Mouse (Mus musculus) testis, adult 2 months (tissue): ENCODE measurements at regions not wholly inside any gene's neighbourhood (a gene's known extent, or its start where the extent isn't known, plus 50 kb on each side); places are given as distances from the start of the nearest gene placed in this dataset.

ENCODE experiments used
- H3K27ac ChIP-seq: fragments of 200-500 bp; 2 replicates; pipeline ENCODE4 v1.5.1; 2012; ENCODE audit warnings: low read depth, low read length; ENCODE audit not compliant: control insufficient read depth, insufficient read depth
- H3K27me3 ChIP-seq: fragments of 200-500 bp; 2 replicates; pipeline ENCODE4 v1.6.1; 2012; ENCODE audit warnings: mild to moderate bottlenecking, low read length, moderate library complexity; ENCODE audit not compliant: control insufficient read depth, insufficient read depth
- H3K36me3 ChIP-seq: fragments of 200-500 bp; 2 replicates; pipeline ENCODE4 v1.6.1; 2012; ENCODE audit warnings: mild to moderate bottlenecking, low read length; ENCODE audit not compliant: control insufficient read depth, insufficient read depth
- H3K4me1 ChIP-seq: fragments of 200-500 bp; 2 replicates; pipeline ENCODE4 v1.6.1; 2012; ENCODE audit warnings: low read length; ENCODE audit not compliant: control insufficient read depth, insufficient read depth
- H3K4me3 ChIP-seq: fragments of 200-500 bp; 2 replicates; pipeline ENCODE4 v1.5.1; 2012; ENCODE audit warnings: low read depth, mild to moderate bottlenecking, low read length, moderate library complexity, mixed read lengths; ENCODE audit not compliant: control insufficient read depth
- CTCF ChIP-seq: fragments of 200-500 bp; IDR thresholded peaks from 2 replicates; pipeline ENCODE4 v1.5.1; 2012; ENCODE audit warnings: low read depth, mild to moderate bottlenecking, inconsistent platforms, low read length, moderate library complexity; ENCODE audit not compliant: control insufficient read depth, insufficient read depth, insufficient replicate concordance
- POLR2A ChIP-seq: fragments of 200-500 bp; IDR thresholded peaks from 2 replicates; pipeline ENCODE4 v1.6.1; 2012; ENCODE audit warnings: low read depth, mild to moderate bottlenecking, inconsistent platforms, low read length, moderate library complexity; ENCODE audit not compliant: control insufficient read depth

GRCm38 (mm10) chr5:132826009-132826408 is 282.9 kb upstream of the Auts2 start:
- H3K4me1 ChIP-seq: no peaks in the 10 kb centered on the region
- no peak overlapping the region for H3K4me3 ChIP-seq
- TF ChIP-seq POLR2A (no peak), CTCF (no peak)
- H3K36me3 ChIP-seq: no peaks in the 10 kb centered on the region
- H3K27me3 ChIP-seq: no peaks in the 10 kb centered on the region
- H3K27ac ChIP-seq: no peak overlapping the region

GRCm38 (mm10) chr5:132817665-132818064 is 274.5 kb upstream of the Auts2 start:
- no peaks in the 10 kb centered on the region for H3K36me3 ChIP-seq
- H3K27me3 ChIP-seq: no peaks in the 10 kb centered on the region
- no peak overlapping the region for H3K27ac ChIP-seq
- H3K4me1 ChIP-seq: no peaks in the 10 kb centered on the region; the same call in none of the 2 replicates
- no peak overlapping the region for H3K4me3 ChIP-seq
- TF ChIP-seq POLR2A (no peak), CTCF (no peak)

DNA sequence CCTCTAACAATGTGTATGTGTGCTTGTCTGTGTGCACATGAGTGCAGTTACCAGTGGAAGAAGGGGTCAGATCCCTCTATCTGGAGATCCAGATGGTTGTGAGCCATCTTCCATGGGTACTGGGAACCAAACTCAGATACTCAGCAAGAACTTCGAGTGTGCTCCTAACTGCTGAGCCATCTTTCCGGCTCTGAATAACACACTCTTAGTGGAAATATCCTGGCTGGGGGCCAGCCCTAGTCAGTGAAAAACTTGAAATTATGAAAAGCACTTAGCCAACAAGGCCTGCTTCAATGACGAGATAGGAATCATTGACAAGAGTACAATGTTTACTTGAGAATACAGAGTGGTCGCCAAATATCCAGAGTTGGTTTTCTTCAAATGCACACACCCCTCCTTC is 266.0 kb upstream of the Auts2 start:
- H3K27me3 ChIP-seq: no peaks in the 10 kb centered on the region
- no peaks in the 10 kb centered on the region for H3K4me1 ChIP-seq
- H3K4me3 ChIP-seq: no peak overlapping the region
- H3K27ac ChIP-seq: no peak overlapping the region
- no peaks in the 10 kb centered on the region for H3K36me3 ChIP-seq
- TF ChIP-seq POLR2A (no peak), CTCF (no peak)

- Histone ChIP-seq H3K4me1 (no peaks in the 10 kb centered on the region), H3K27ac (no peak overlapping the region), H3K27me3 (no peaks in the 10 kb centered on the region), H3K4me3 (no peak overlapping the region), H3K36me3 (no peaks in the 10 kb centered on the region)
- TF ChIP-seq POLR2A (no peak), CTCF (no peak)
Observed at GRCm38 (mm10) chr5:132796061-132796460, 252.9 kb upstream of the Auts2 start.

DNA sequence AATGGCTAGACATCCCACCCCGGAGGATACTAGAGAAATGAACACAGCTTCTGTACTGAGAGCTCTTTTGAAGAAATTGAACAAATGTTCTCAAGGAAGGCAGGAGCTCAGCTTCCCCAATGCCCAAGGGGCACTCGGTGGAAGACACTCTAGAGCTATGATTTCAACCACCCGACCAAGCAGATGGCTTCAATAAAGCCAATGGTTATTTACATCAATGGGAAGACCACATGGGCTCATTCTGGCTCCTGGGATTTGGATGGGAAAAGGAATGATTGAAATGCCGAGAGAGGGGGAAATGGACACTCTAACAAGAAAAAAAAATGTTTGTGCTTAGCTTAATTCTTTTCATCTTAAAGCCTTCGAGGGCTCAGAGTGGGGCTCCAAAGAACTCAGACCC is 249.3 kb upstream of the Auts2 start:
- no peak for TF ChIP-seq POLR2A
- Histone ChIP-seq H3K4me3 (no peak overlapping the region), H3K4me1 (no peaks in the 10 kb centered on the region), H3K27ac (no peak overlapping the region), H3K36me3 (no peaks in the 10 kb centered on the region), H3K27me3 (no peaks in the 10 kb centered on the region)

- no peaks in the 10 kb centered on the region for H3K36me3 ChIP-seq
- no peaks in the 10 kb centered on the region for H3K27me3 ChIP-seq
- TF ChIP-seq POLR2A (no peak), CTCF (no peak)
- H3K27ac ChIP-seq: no peak overlapping the region
- H3K4me3 ChIP-seq: no peak overlapping the region
- no peaks in the 10 kb centered on the region for H3K4me1 ChIP-seq
Observed at GRCm38 (mm10) chr5:132785291-132785690, 242.1 kb upstream of the Auts2 start.

DNA sequence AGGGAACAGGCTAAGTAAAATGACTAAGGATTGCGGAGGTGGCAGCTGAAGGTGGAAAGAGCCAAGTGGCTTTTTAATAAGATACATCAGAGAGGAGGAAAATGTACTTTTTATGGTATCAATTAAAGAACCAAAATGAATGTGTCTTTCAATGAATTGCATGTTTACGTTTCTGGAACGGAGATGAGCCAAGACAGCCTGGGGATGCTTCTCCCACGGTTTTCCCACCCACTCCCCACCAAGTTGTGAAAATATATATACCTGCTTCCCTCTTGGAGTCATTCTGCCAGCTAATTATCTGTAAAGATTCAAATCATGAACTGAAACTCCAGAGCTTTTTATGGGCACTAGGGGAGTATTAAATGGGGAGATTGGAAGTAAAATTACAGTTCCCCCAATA is 241.6 kb upstream of the Auts2 start:
- TF ChIP-seq POLR2A (no peak), CTCF (no peak)
- Histone ChIP-seq H3K4me3 (no peak overlapping the region), H3K27ac (no peak overlapping the region), H3K4me1 (no peaks in the 10 kb centered on the region), H3K36me3 (no peaks in the 10 kb centered on the region), H3K27me3 (no peaks in the 10 kb centered on the region)

- TF ChIP-seq POLR2A: no peak
- TF ChIP-seq CTCF: no peak
- Histone ChIP-seq H3K36me3 (no peaks in the 10 kb centered on the region), H3K4me3 (no peak overlapping the region), H3K27me3 (no peaks in the 10 kb centered on the region), H3K27ac (no peak overlapping the region), H3K4me1 (no peaks in the 10 kb centered on the region)
Observed at GRCm38 (mm10) chr5:132774141-132774680, 231.1 kb upstream of the Auts2 start.
